Mouse (Mus musculus) spleen, adult 2 months (tissue): Measurements from ENCODE around the gene Saysd1.

Source experiments
- CTCF ChIP-seq: fragments of 200-500 bp; IDR thresholded peaks from 2 replicates; pipeline ENCODE4 v1.5.1; 2011; ENCODE audit warnings: mild to moderate bottlenecking, inconsistent platforms; ENCODE audit not compliant: insufficient read depth, insufficient read length, insufficient replicate concordance; ENCODE audit errors: extremely low read depth
- POLR2A ChIP-seq: fragments of 200-500 bp; IDR thresholded peaks from 2 replicates; pipeline ENCODE4 v1.6.1; 2011; ENCODE audit warnings: low read depth, low read length, inconsistent platforms

DNA sequence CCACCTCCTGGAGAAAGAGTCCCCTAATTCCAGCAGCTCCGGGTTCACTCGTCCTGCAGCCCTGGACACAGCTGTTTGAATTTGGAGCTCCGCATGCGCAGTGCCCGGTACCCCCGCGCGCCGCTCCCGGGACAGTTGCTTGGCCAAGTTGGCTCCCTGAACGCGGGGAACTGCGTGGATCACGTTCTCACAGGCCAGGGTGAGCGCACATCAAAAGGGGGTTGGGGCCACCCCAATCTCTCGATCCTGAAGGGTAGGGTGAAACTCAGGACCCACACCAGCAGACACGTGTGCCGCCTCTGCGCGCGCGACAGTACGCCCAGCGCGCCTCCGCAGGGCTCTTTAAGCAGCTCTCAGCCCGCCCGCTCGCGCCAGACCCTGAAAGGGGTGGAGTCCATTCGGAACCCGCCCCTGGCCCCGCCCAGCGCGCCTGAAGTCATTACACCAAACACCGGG lies 43.2 kb upstream of the Saysd1 start, which contains the start of gene Kcnk5:
- no peak for TF ChIP-seq CTCF
- TF ChIP-seq POLR2A: peak; percentile 81
